Mouse (Mus musculus) gastrocnemius, adult 18-20 months (tissue): Measurements from ENCODE around the gene Kcnn1. TPM values are rescaled to one million over a fixed set of nuclear protein-coding genes. Genes with fewer than 3 reads are reported as not detected.

Source experiments
- DNase-seq: peaks from one replicate; pipeline ENCODE4 v3.0.0; 2021; ENCODE audit warnings: low spot score
- total RNA-seq, 2 experiments: library from RNA; stranded (reverse); gene quantifications; 2 replicates each; pipeline ENCODE4 v1.2.3; 2021

Gene Kcnn1
- total RNA-seq, 2 experiments from 2014 or later = 18.2 to 21.1 TPM

DNA sequence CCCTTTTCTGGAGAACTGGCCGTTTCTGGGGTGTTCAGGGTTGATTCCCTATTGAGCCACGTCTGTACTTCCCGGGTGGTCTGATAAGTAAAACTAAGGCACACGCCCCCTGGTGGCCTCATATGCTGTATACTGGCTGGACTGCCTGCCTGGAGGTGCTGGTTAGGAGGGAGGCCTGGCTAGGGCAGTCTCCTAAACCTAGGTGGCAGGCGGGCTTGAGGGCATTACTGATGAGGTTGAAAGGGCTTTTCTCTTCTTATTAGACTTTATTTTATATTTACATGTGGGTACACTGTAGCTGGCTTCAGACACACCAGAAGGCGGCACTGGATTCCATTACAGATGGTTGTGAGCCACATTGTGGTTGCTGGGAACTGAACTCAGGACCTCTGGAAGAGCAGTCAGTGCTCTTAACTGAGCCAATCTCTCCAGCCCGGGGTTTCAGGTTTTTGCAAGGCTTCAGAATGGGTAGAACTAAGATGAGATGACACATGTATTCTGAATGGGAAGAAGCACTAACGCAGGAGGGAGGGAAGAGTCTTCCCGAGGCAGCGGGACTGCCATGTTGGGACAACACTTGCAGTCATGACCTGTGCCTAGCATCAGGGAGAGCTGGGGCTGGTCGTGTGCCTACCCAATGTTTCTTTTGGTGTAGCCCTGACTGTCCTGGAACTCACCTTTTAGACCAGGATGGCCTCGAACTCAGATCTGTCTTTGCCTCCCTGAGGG lies 30.8 kb upstream of the Kcnn1 start:
- DNase-seq = peak; percentile 63

DNA sequence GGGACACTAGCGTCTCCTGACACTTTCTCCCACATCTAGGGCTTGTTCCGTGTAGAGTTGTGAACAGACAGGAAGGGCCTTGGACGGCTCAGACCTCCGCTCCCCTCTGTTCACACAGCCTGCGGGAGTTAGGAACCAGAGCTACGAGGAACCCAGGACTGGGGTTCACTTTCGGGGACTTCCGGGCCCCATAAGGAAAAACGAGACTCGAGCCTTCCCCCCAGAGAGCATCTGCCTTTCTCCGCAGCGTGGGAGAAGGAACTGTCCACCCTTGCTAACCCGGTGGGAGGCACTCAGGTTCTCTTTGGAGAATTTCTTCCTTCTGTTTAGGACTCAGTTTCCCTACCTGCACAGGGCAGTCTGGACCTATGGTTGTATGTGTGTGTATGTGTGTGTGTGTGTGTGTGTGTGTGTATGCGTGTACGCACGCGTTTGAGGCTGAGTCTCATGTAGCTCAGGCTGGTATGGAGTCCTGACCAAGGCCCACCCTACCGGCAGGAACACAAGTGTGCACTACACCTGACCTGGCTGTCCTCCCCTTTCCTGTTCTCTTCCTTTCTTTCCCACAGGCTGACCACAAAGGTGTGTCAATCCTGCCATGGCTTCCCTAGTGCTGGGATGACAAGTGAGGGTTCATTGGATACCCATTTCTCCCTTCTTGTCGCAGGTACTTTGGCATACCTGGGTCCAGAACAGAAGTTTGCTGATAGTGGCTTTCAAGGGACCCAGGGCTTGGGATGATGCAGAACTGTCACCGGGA lies 30.0 kb upstream of the Kcnn1 start:
- DNase-seq = no peak

DNA sequence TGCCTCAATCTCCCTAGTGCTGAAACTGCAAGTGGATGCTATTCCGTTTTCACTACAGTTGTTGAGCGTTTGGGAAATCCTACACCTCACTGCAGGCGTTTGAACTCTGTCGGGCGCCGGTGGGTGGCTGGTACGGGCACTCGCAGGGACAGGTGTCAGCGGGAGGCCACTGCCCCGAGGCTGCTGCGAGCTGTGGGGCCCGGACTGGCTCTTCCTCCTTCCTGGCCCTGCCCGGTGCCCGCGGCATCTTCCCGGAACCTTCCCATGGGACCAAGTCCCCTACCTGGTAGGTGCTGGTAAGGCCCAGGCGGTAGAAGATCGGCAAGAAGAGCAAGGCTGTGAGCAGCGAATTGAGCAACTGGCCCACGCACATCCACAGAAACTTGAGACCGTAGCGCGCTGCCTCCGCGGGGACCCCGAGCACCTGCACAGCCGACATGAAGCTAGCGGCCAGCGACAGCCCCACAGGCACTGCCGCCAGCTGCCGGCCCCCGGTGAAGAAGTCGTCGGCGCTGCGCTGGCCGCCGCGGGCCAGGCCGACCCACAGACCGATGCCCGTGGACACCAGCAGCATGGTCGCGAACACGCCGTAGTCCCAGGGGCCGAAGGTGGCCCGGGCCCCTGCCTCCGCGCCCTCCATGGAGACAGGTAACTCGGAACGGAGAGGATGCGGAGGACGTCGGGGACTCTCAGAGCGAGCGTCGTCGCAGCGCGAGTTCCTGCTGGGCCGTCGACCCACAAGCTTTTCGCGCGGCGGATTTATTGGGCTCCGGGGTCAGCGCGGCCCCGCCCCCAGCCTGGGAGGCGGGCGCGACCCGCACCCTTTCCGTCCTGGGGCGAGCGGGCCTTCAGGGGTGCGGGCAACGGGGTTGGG lies 29.2 kb upstream of the Kcnn1 start, which contains the start of gene Slc5a5:
TSS of gene Slc5a5 (minus strand) at position 736 of the 874 bp plus-strand sequence.
- no peak for DNase-seq

DNA sequence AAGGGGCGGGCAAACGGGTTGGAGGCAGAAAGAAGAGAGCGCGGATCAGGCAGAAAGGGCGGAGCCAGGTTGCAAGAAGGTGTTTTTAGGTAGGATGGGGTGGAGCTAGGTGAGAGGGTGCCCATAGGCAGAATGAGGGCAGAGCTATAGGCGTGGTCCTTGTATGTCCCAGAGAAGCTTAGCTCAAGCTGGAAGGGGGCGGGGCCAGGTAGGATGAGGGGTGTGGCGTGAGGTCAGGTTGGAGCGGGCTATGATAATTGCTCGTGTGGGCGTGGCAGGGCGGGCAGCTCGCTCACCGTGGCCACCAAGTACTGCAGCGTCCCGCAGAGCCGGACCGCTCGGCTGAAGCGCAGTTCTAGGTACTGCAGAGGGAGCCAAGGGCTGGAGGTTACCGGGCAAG lies 28.3 kb upstream of the Kcnn1 start:
- no peak for DNase-seq

DNA sequence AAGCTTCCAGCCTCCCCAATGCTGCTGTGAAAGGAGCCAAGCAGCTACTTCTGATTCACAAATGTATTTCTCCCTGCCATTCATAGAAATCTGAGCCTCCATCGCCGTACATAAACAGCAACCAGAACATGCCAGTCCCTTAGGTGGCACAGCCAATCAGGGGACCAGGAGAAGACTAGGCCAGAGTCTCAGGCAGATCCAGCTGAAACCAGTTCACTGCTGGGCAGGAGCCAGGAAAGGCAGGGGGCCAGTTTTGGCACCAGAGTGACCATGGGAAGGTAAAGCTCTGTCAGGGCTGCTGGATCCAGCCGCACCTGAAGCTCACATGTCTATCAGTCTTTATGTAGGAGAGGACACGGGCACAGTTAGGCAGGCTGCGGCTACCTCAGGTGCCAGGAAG lies 27.6 kb upstream of the Kcnn1 start:
- DNase-seq = no peak

DNA sequence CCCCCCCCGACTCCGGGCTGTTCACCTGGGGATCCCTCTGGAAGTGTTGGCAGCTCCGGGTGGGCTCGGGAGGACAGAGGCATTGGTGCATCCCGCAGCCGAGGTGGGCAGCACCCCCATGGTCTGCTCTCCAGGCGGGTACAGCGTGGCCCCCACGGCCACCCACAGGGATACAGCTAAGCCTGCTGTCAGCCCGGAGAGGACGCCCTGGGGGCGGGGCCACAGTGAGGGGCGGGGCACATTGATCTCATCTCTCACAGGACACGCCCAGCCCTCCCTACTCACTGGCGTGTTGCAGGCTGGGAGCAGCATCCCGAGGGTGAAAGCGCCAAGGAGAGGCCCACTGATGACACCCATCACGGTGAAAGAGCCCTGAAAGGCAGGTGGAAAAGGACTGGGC lies 24.6 kb upstream of the Kcnn1 start:
- DNase-seq = no peak

DNA sequence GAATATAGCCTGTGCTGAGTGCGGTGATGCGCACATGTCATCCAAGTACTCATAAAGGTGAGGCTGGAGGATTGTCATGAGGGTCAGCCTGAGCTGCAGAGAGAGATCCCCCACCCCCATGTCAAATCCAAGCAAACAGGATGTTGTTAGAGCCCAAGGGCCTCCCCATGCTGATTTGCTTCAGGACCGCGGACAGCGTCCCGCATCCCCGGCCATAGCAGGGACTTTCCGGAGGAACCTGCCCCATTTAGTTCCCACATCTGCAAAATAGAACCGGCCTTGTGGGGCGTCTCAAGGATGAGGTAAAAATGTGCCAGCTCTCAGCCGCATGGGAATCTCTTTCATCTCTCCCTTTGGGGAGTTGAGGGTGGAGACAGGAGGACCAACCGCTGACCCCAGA lies 22.6 kb upstream of the Kcnn1 start:
- no peak for DNase-seq

DNA sequence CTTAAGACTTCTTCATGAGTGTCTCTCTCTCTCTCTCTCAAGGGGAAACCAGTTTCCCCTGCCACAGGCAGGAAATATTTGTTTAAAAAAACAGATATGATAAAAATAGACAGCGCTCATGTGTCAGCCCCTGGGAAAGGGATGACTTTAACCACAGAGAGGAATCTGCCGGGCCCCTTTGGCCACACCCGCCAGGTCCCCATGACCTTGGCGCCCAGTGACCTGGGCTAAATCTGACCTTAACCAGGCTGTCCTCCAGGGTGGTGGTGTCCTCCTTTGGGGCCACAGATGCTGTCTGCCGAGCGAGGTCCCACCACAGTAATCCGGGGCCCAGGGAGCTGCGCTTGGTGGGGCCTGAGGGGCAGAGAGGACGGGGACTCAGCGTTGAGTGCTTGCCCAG lies 21.6 kb upstream of the Kcnn1 start:
- no peak for DNase-seq

DNA sequence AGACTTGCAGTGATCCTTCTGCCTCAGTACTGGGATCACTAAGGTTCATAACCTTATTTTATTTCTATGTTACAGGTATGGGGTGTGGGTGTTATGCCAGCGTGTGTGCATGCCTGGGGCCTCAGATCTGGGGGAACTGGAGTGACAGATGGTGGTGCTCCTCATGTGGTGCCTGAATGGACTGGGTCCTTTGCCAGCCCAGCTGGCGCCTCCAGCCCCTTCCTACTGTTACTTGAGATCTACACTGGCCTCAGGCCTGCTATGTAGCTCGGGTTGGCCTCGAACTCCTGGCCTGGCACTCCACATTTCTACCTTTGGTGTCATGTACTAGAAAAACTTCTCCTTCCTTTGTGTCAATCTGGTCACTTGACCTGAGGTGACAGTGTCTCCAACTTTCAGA lies 21.1 kb upstream of the Kcnn1 start:
- DNase-seq = no peak

DNA sequence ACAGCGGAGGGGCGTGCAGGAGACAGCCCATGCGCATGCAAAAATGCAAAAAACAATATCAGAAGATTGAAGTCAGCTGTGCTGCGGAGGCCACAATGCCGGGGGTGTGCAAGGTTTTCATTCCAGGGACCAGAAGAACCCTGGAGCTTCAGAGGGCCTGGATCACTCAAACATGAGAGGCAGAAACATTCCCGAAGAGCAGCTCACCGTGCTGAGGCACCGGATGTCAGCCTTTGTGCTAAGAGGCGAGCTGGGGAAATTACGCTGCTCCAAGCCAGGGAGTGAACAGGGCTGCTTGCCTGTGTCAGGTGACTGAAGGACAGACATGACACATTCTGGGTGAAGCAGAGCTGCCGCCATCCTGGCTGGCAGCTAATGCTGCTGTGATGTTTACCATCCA lies 17.5 kb upstream of the Kcnn1 start:
- no peak for DNase-seq

DNA sequence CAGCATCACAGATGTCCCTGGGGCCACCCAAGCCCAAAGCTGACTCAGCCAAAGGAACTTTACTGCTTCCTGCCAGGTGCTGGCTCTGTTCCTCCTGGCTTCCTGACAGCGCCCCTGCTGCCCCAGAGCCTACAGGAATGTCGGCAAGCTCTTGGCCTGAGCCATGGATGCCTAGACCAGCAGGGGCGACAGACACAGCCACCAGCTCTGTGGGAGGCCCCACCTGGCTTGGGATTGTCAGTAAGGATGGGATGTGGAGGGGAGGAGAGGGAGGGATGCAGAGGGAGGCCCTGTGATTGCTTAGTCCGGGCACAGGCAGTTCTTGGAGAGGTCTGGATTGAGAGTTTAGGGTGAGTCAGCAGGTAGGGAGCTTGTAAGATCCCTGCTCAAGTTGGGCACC lies 17.1 kb upstream of the Kcnn1 start:
- DNase-seq = no peak

DNA sequence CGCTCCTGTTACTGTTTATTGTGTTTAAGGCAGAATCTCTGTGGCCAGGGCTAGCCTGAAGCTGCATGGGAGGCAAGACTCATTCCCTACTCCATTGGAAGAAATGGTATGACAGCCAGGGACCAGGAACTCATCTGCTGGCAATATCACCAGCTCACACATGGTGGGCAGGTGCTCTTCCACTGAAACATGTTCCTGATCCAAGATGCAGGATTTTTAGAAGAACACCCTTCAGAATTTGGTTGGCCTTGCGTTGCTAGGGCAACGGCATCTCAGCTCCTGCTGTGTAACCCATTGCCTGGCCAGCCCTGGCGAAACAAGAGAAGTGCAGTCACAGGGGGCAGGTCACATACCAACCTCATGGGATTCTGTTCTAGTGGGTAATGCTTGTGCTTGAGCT lies 16.4 kb upstream of the Kcnn1 start:
- no peak for DNase-seq

DNA sequence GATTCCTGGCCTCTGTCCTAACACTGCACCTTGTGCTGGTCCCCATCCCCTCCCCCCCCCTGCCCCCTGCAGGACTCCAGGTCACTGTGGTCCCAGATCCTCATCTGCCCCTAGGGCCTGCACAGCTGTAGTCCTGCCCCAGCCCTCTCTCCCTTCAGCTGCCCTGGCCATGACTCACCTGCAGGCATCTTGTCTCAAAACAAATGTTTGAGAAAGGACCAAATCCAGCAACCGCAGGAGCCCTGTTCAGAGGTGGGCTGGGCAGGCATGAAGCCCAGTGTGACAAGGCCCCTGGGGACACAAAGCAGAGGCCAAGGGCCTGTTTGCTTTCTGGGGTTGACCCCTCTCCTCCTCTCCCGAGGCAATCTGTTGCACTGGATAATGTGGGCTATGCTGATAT lies 15.1 kb upstream of the Kcnn1 start:
- DNase-seq = no peak

DNA sequence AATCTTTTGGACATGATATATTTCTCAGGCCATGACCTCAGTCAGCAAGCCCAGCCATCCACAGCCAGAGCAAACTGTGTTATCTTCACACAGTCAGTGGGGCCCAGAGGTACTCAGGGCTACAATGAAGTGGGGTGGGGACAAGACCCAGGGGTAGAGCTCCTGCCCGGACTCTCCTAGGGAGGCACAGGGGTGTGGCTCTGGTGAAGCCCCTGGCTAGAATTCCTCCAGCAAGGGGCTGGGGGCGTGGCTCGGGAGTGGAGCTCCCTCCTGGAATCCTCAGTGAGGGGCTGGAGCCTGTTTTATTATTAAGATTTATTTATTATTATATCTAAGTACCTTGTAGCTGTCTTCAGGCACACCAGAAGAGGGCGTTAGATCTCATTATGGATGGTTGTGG lies 13.3 kb upstream of the Kcnn1 start:
- DNase-seq = no peak

DNA sequence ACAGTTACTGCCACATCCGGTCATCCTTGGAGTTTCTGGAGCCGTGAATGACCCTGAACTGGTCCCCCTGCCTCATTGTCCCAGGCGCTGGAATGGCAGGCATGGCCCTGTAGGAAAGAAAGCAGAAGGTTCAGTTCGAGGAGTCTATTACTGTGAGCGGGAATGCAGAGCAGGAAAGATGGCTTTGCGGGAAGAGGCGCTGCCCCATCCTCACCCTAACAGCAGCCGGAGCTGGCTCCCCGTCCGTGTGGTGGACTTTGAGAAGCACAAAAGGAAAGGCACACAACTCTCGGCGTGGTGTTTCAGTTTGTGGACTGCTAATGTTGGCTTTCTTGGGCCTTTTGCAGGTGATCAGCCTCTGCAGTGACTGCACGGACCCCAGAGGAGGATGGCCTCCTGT lies 11.4 kb upstream of the Kcnn1 start:
- DNase-seq = no peak

DNA sequence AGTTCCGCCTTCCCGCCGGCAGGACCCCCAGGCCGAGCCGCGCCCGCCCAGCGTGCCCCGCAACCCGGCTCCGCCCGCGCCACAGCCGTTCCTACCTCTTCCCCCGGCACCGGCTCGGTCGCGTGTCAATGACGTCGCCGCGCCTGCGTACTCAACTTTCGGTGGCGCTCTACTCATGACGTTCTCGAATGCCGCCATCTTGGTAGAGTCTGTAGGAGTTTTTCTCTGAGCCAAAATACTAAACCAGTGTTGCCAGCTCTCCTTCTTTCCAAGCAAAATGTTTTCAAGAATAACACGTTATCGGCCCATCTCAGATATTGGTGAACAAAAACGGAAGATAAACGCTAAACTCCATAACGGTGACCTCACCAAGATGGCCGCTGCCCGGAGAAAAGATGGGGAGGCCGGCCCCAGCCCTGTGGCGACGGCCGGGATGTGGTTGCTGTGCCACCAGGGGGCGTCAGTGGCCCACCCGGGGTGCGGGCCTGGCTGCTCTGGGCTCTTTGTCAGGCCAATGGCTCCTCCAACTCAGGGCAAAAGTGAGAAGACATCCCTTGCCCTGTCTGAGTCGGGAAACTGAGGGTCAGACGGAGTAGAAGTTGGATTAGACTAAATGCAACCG lies 10.4 kb upstream of the Kcnn1 start, which contains the start of gene Ccdc124:
TSS of gene Ccdc124 (minus strand) at position 572 of the 622 bp plus-strand sequence.
- peak; percentile 96 for DNase-seq

DNA sequence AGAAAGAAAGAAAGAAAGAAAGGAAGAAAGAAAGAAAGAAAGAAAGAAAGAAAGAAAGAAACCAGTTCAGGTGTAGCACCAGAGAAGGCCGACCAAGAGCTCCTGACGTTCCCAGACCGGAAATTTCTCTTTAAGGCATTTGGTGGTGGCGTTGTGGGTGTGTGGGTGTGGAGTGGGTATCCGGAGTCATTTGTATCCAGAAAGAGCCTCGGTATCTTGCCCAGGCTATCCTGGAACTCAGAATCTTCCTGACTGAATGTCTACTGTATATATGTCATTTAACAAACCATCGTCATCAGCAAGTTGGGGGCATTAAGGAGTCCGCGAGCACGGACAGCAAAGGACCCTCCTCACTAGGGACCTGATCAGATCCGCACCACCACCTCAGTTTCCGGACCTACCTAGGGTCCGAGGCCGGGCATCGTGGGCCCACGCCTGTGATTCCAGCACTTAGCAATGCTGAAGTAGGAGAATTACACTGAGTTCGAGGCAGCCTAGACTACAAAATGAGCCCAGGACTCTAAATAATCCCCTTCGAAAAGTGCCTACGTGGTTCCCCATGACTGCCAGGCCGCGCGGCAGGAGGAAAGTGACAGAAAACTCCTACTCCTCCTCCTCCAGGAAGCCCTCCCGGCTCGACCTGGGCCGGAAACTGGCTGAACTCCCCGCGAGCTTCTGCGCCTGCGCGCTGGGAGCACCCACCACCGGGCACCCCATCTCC lies 9.7 kb upstream of the Kcnn1 start:
- DNase-seq = no peak

DNA sequence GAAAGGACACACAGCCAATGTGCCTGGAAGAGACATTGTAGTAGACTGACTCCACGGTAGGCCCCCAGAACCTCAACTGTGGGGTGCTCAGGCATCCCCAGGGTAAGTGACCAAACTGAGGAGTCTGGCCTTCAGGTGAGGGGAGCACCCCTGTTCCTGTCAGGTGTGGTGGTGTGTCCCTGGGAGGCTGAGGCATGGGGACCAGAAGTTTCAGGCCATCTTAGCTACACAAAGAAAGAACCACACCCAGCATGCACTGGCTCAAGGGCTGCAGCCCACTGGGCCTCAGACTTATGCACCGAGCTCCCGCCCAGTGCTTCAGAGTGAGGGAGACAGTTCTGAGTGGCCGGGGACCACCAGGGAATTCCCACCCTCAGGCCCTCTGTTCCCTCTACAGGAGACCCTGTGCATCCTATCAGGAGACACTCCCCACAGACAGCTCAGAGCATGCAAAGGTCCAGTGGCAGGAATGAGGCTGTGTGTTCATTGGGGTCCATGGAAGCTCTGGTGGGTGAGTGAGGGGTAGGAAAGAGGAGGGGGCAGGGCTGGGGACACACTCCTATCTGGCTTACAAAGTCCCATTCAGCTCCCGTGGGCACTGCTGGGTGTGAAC lies 8.2 kb upstream of the Kcnn1 start:
- no peak for DNase-seq

DNA sequence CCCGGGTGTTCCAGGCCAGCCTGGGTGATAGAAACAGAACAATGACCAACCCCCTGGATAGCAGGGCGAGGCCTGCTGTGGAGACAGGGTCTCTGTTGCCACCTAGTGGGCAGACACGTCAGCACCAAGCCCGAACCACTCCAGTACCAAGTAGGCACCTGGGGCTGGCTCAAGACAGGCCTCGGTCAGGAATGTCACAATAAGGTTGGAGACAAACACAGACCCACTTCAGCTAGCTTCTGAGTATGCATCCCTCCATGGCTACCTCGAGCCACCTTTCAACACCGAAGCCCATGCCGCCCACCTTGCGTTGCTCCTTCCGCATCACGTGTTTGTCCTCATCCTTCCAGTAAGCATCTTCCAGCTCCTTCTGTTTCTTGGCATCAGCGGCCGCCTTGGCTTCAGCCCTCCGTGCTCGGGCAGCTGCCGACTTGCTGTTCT lies 6.6 kb upstream of the Kcnn1 start:
- DNase-seq = peak; percentile 71

DNA sequence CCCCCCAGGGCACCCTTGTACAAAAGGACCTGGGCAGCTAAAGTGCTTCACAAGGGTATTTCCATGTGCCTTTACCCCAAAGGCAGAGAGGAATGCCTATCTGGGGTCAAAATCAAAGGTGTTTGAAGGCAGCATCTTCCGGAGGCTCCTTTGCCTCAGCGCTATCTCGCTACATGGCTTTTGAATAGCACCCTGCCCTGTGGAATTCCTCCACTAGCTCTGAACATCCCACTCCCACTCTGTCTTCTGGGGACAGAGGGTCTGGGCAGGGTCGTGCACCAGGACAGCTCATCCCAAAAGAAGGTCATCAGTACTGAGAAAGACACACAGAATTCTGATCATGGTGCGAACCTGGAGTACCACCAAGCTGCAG lies 6.1 kb upstream of the Kcnn1 start:
- no peak for DNase-seq
